Mouse (Mus musculus): ENCODE measurements around the gene Sfrp4. TPM values are rescaled to one million over a fixed set of nuclear protein-coding genes. Genes with fewer than 3 reads are reported as not detected.

The Sfrp4 gene
- polyA plus RNA-seq, 1 experiment from 2014 or later, result 5.2 TPM

- Histone ChIP-seq H3K36me3 (ENCODE audit: control insufficient read depth, insufficient read depth, low read length) (no peaks in the 10 kb centered on the region), H3K27ac (ENCODE audit: low read length) (no peak overlapping the region), H3K27me3 (ENCODE audit: control insufficient read depth, insufficient read depth, low read length) (peaks cover 5% of the 10 kb centered on the region), H3K4me2 (replicated peaks; ENCODE audit: low read depth, low read length) (peak overlapping the region; percentile 89), H3K9me3 (ENCODE audit: control insufficient read depth, low read depth, low read length) (no peaks in the 10 kb centered on the region), H3K4me1 (ENCODE audit: control insufficient read depth, insufficient read depth, low read length) (no peaks in the 10 kb centered on the region), H3K9ac (replicated peaks; ENCODE audit: low read depth, low read length) (peak overlapping the region; percentile 21; the same call in 1 of the 2 replicates), H3K4me3 (ENCODE audit: low read depth, low read length) (peak overlapping the region; percentile 39)
- ATAC-seq (ENCODE audit: insufficient number of reproducible peaks, insufficient read depth, low FRiP score, low read depth), result peak; percentile 15; the same call in 1 of the 2 replicates
- WGBS, result 19% methylated on average over 30 of the region's 30 CpGs
These were observed 463 bp downstream of the Sfrp4 start for GRCm38 (mm10) chr13:19623228-19623905.

GRCm38 (mm10) chr13:19624632-19625320 lies 1.9 kb downstream of the Sfrp4 start:
- ATAC-seq (ENCODE audit: insufficient number of reproducible peaks, insufficient read depth, low FRiP score, low read depth), result no peak
- Histone ChIP-seq H3K4me2 (replicated peaks; ENCODE audit: low read depth, low read length) (no peak overlapping the region), H3K27ac (ENCODE audit: low read length) (no peak overlapping the region), H3K4me3 (ENCODE audit: low read depth, low read length) (no peak overlapping the region), H3K9me3 (ENCODE audit: control insufficient read depth, low read depth, low read length) (no peaks in the 10 kb centered on the region), H3K27me3 (ENCODE audit: control insufficient read depth, insufficient read depth, low read length) (peaks cover 5% of the 10 kb centered on the region), H3K36me3 (ENCODE audit: control insufficient read depth, insufficient read depth, low read length) (no peaks in the 10 kb centered on the region), H3K9ac (replicated peaks; ENCODE audit: low read depth, low read length) (no peak overlapping the region), H3K4me1 (ENCODE audit: control insufficient read depth, insufficient read depth, low read length) (no peaks in the 10 kb centered on the region)
- WGBS, result 85% methylated on average over 11 of the region's 11 CpGs

GRCm38 (mm10) chr13:19626473-19626872 lies 3.6 kb downstream of the Sfrp4 start:
- Histone ChIP-seq H3K9ac (replicated peaks; ENCODE audit: low read depth, low read length) (no peak overlapping the region), H3K27ac (ENCODE audit: low read length) (no peak overlapping the region), H3K4me3 (ENCODE audit: low read depth, low read length) (no peak overlapping the region), H3K27me3 (ENCODE audit: control insufficient read depth, insufficient read depth, low read length) (peaks cover 5% of the 10 kb centered on the region), H3K4me2 (replicated peaks; ENCODE audit: low read depth, low read length) (no peak overlapping the region), H3K9me3 (ENCODE audit: control insufficient read depth, low read depth, low read length) (no peaks in the 10 kb centered on the region), H3K4me1 (ENCODE audit: control insufficient read depth, insufficient read depth, low read length) (no peaks in the 10 kb centered on the region), H3K36me3 (ENCODE audit: control insufficient read depth, insufficient read depth, low read length) (no peaks in the 10 kb centered on the region)
- no peak for ATAC-seq (ENCODE audit: insufficient number of reproducible peaks, insufficient read depth, low FRiP score, low read depth)
- WGBS, result 70% methylated on average over 1 of the region's 1 CpGs

- no peaks in the 10 kb centered on the region for H3K27me3 ChIP-seq (ENCODE audit: control insufficient read depth, insufficient read depth, low read length)
- WGBS, result 94% methylated on average over 5 of the region's 5 CpGs
- no peaks in the 10 kb centered on the region for H3K36me3 ChIP-seq (ENCODE audit: control insufficient read depth, insufficient read depth, low read length)
- H3K4me3 ChIP-seq (ENCODE audit: low read depth, low read length), result no peak overlapping the region
- H3K9ac ChIP-seq (replicated peaks; ENCODE audit: low read depth, low read length), result no peak overlapping the region
- no peak for ATAC-seq (ENCODE audit: insufficient number of reproducible peaks, insufficient read depth, low FRiP score, low read depth)
- no peaks in the 10 kb centered on the region for H3K9me3 ChIP-seq (ENCODE audit: control insufficient read depth, low read depth, low read length)
- no peak overlapping the region for H3K27ac ChIP-seq (ENCODE audit: low read length)
- H3K4me2 ChIP-seq (replicated peaks; ENCODE audit: low read depth, low read length), result no peak overlapping the region
- no peaks in the 10 kb centered on the region for H3K4me1 ChIP-seq (ENCODE audit: control insufficient read depth, insufficient read depth, low read length)
These were observed 8.1 kb downstream of the Sfrp4 start for GRCm38 (mm10) chr13:19630768-19631709.

GRCm38 (mm10) chr13:19636131-19636530 lies 13.2 kb downstream of the Sfrp4 start:
- no peak for ATAC-seq (ENCODE audit: insufficient number of reproducible peaks, insufficient read depth, low FRiP score, low read depth)
- no peak overlapping the region for H3K4me2 ChIP-seq (replicated peaks; ENCODE audit: low read depth, low read length)
- no peaks in the 10 kb centered on the region for H3K4me1 ChIP-seq (ENCODE audit: control insufficient read depth, insufficient read depth, low read length)
- H3K9me3 ChIP-seq (ENCODE audit: control insufficient read depth, low read depth, low read length), result no peaks in the 10 kb centered on the region
- no peak overlapping the region for H3K4me3 ChIP-seq (ENCODE audit: low read depth, low read length)
- H3K27ac ChIP-seq (ENCODE audit: low read length), result no peak overlapping the region
- no peaks in the 10 kb centered on the region for H3K36me3 ChIP-seq (ENCODE audit: control insufficient read depth, insufficient read depth, low read length)
- H3K9ac ChIP-seq (replicated peaks; ENCODE audit: low read depth, low read length), result no peak overlapping the region
- 69% methylated on average over 4 of the region's 4 CpGs for WGBS
- no peaks in the 10 kb centered on the region for H3K27me3 ChIP-seq (ENCODE audit: control insufficient read depth, insufficient read depth, low read length)

- 64% methylated on average over 2 of the region's 2 CpGs for WGBS
- Histone ChIP-seq H3K9me3 (ENCODE audit: control insufficient read depth, low read depth, low read length) (no peaks in the 10 kb centered on the region), H3K27ac (ENCODE audit: low read length) (no peak overlapping the region), H3K4me3 (ENCODE audit: low read depth, low read length) (no peak overlapping the region), H3K4me2 (replicated peaks; ENCODE audit: low read depth, low read length) (no peak overlapping the region), H3K9ac (replicated peaks; ENCODE audit: low read depth, low read length) (no peak overlapping the region), H3K36me3 (ENCODE audit: control insufficient read depth, insufficient read depth, low read length) (no peaks in the 10 kb centered on the region), H3K27me3 (ENCODE audit: control insufficient read depth, insufficient read depth, low read length) (no peaks in the 10 kb centered on the region), H3K4me1 (ENCODE audit: control insufficient read depth, insufficient read depth, low read length) (no peaks in the 10 kb centered on the region)
- no peak for ATAC-seq (ENCODE audit: insufficient number of reproducible peaks, insufficient read depth, low FRiP score, low read depth)
These were observed 17.4 kb downstream of the Sfrp4 start for GRCm38 (mm10) chr13:19640203-19640851.

DNA sequence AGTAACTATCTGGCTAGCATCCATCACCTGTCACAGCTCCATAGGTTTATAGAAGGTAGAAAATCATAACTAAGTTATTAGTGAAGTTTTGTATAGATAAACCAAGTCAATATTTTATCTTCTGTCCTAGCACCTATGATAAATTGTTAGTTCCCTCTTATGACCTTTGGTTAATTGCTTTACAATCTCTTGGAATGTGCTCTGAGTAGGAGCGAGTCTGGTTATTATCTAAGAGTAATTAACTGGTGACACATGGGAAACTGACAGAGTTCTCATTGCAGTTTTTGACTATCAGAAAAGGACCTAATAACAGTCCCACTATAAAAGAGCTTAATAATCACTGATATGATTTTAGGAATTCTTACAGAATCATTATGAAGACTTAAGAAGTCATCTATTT lies 20.6 kb downstream of the Sfrp4 start:
- no peak overlapping the region for H3K4me3 ChIP-seq (ENCODE audit: low read depth, low read length)
- H3K9ac ChIP-seq (replicated peaks; ENCODE audit: low read depth, low read length), result no peak overlapping the region
- 35% methylated on average over 1 of the region's 1 CpGs for WGBS
- no peak for ATAC-seq (ENCODE audit: insufficient number of reproducible peaks, insufficient read depth, low FRiP score, low read depth)
- no peaks in the 10 kb centered on the region for H3K27me3 ChIP-seq (ENCODE audit: control insufficient read depth, insufficient read depth, low read length)
- no peaks in the 10 kb centered on the region for H3K4me1 ChIP-seq (ENCODE audit: control insufficient read depth, insufficient read depth, low read length)
- H3K36me3 ChIP-seq (ENCODE audit: control insufficient read depth, insufficient read depth, low read length), result no peaks in the 10 kb centered on the region
- no peaks in the 10 kb centered on the region for H3K9me3 ChIP-seq (ENCODE audit: control insufficient read depth, low read depth, low read length)
- H3K4me2 ChIP-seq (replicated peaks; ENCODE audit: low read depth, low read length), result no peak overlapping the region
- no peak overlapping the region for H3K27ac ChIP-seq (ENCODE audit: low read length)

DNA sequence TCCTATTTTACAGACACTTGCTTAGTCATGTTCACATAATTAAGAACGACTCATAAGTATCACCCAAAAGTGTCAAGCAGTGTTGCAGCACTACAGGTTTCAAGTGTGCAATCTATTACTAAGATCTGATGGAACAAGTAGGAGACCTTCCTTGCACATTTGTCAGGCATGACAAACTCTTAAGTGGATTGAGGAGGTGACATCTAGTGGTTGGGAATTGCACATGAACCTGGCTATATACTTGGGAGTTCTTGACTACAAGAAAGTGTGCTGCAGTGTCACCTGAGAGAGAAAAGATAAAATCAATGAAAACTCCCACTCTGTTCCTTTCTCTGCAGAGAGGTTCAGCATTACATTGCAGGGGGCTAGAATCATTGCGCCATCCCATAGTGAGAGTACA lies 21.3 kb downstream of the Sfrp4 start:
- Histone ChIP-seq H3K27ac (ENCODE audit: low read length) (no peak overlapping the region), H3K27me3 (ENCODE audit: control insufficient read depth, insufficient read depth, low read length) (no peaks in the 10 kb centered on the region), H3K36me3 (ENCODE audit: control insufficient read depth, insufficient read depth, low read length) (no peaks in the 10 kb centered on the region), H3K9me3 (ENCODE audit: control insufficient read depth, low read depth, low read length) (no peaks in the 10 kb centered on the region), H3K4me2 (replicated peaks; ENCODE audit: low read depth, low read length) (no peak overlapping the region), H3K4me3 (ENCODE audit: low read depth, low read length) (no peak overlapping the region), H3K9ac (replicated peaks; ENCODE audit: low read depth, low read length) (no peak overlapping the region), H3K4me1 (ENCODE audit: control insufficient read depth, insufficient read depth, low read length) (no peaks in the 10 kb centered on the region)
- 74% methylated on average over 2 of the region's 2 CpGs for WGBS
- ATAC-seq (ENCODE audit: insufficient number of reproducible peaks, insufficient read depth, low FRiP score, low read depth), result no peak

Data from stomach, embryonic 14.5 days (tissue).